Mouse (Mus musculus) embryonic facial prominence, embryonic 14.5 days (tissue): ENCODE data around the gene Evpl. TPM values are rescaled to one million over a fixed set of nuclear protein-coding genes. Genes with fewer than 3 reads are reported as not detected.

Experiments
- ATAC-seq: fragments of 200-750 bp; cut with Nextera tagmentation; 2 replicates; pipeline ENCODE4 v1.8.0; 2017; ENCODE audit warnings: low read depth, moderate number of reproducible peaks, moderate TSS enrichment
- DNase-seq: peaks from one replicate; pipeline ENCODE4 v3.0.0-alpha.2; 2015; ENCODE audit warnings: low spot score
- H3K27ac ChIP-seq: fragments of 300-500 bp; sonication (generic); replicated peaks from 2 replicates; pipeline ENCODE4 v1.5.1; 2014; ENCODE audit warnings: low read depth, mild to moderate bottlenecking, low read length, moderate library complexity
- H3K27me3 ChIP-seq: fragments of 300-500 bp; sonication (generic); replicated peaks from 2 replicates; pipeline ENCODE4 v1.6.1; 2014; ENCODE audit warnings: low read length; ENCODE audit not compliant: control insufficient read depth, insufficient read depth
- H3K36me3 ChIP-seq: fragments of 300-500 bp; sonication (generic); 2 replicates; pipeline ENCODE4 v1.6.1; 2014; ENCODE audit warnings: low read length, mixed read lengths; ENCODE audit not compliant: control insufficient read depth, insufficient read depth
- H3K4me1 ChIP-seq: fragments of 300-500 bp; sonication (generic); 2 replicates; pipeline ENCODE4 v1.6.1; 2014; ENCODE audit warnings: antibody characterized with exemption, low read length; ENCODE audit not compliant: control insufficient read depth, insufficient read depth
- H3K4me2 ChIP-seq: fragments of 300-500 bp; sonication (generic); 2 replicates; pipeline ENCODE4 v1.6.1; 2014; ENCODE audit warnings: low read depth, mild to moderate bottlenecking, low read length, moderate library complexity, mixed read lengths
- H3K4me3 ChIP-seq: fragments of 300-500 bp; sonication (generic); 2 replicates; pipeline ENCODE4 v1.5.1; 2014; ENCODE audit warnings: low read depth, mild to moderate bottlenecking, low read length
- H3K9ac ChIP-seq: fragments of 300-500 bp; sonication (generic); 2 replicates; pipeline ENCODE4 v1.6.1; 2014; ENCODE audit warnings: low read depth, mild to moderate bottlenecking, low read length, moderate library complexity, mixed read lengths
- H3K9me3 ChIP-seq: fragments of 300-500 bp; sonication (generic); 2 replicates; pipeline ENCODE4 v1.6.1; 2016; ENCODE audit warnings: low read length; ENCODE audit not compliant: control insufficient read depth
- WGBS: fragments of 180-500 bp; shearing (Covaris S2); extraction: QIAGEN DNeasy Blood & Tissue Kit; methylation state at CpG from one replicate; pipeline ENCODE4 v1.1.7; 2014; 5-methylcytosine and 5-hydroxymethylcytosine counted together
- polyA plus RNA-seq: library from polyadenylated mRNA; unstranded; fragments of >200 nt; fragmentation: Nextera tagmentation; extraction: Ambion mirVana; gene quantifications from 2 replicates; pipeline ENCODE4 v1.2.1, GENCODE M21; 2014

Evpl gene
- polyA plus RNA-seq, 1 experiment from 2014 or later: 10.1 TPM

- Histone ChIP-seq H3K9ac (no peak overlapping the region), H3K27me3 (no peaks in the 10 kb centered on the region), H3K4me2 (no peak overlapping the region), H3K9me3 (no peaks in the 10 kb centered on the region), H3K4me3 (no peak overlapping the region), H3K4me1 (no peaks in the 10 kb centered on the region), H3K27ac (no peak overlapping the region), H3K36me3 (peaks cover 97% of the 10 kb centered on the region)
- ATAC-seq (no peak), DNase-seq (peak; percentile 22)
- WGBS: 81% methylated on average over 14 of the region's 14 CpGs
Measured at GRCm38 (mm10) chr11:116247502-116248222, 9.8 kb upstream of the Evpl start.

- H3K27me3 ChIP-seq: no peaks in the 10 kb centered on the region
- H3K9ac ChIP-seq: no peak overlapping the region
- DNase-seq (no peak), ATAC-seq (no peak)
- no peak overlapping the region for H3K4me2 ChIP-seq
- H3K36me3 ChIP-seq: peaks cover 76% of the 10 kb centered on the region
- 80% methylated on average over 6 of the region's 6 CpGs for WGBS
- no peak overlapping the region for H3K4me3 ChIP-seq
- H3K4me1 ChIP-seq: no peaks in the 10 kb centered on the region
- H3K9me3 ChIP-seq: no peaks in the 10 kb centered on the region
- H3K27ac ChIP-seq: no peak overlapping the region
Measured at GRCm38 (mm10) chr11:116245616-116246015, 7.7 kb upstream of the Evpl start.

DNA sequence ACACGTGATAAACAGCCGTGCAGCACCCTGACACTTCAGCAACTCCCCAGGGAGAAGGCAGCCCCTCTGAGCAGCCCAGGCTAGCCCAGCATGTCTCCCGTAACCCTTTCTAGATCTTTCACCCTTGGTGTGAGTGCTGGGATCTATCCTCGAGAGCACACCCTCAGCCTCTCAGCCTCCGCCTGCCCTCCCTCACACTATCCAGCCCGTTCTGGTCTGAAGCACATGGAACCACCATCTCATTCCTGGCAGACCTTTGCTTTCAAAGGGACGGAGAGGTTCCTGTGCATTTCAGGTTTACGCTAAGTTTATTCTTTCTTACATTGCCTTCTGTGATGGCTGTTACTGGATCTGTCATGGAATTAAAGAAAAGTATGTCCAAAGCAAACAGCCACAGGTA is 6.7 kb upstream of the Evpl start:
- DNase-seq (no peak), ATAC-seq (no peak)
- WGBS: 78% methylated on average over 8 of the region's 8 CpGs
- H3K4me2 ChIP-seq: no peak overlapping the region
- no peak overlapping the region for H3K9ac ChIP-seq
- H3K4me3 ChIP-seq: no peak overlapping the region
- H3K36me3 ChIP-seq: peaks cover 66% of the 10 kb centered on the region
- H3K27ac ChIP-seq: no peak overlapping the region
- H3K9me3 ChIP-seq: no peaks in the 10 kb centered on the region
- no peaks in the 10 kb centered on the region for H3K4me1 ChIP-seq
- H3K27me3 ChIP-seq: no peaks in the 10 kb centered on the region

GRCm38 (mm10) chr11:116241744-116242235 is 3.9 kb upstream of the Evpl start:
- Histone ChIP-seq H3K4me2 (no peak overlapping the region), H3K36me3 (peaks cover 38% of the 10 kb centered on the region), H3K9me3 (no peaks in the 10 kb centered on the region), H3K27ac (no peak overlapping the region), H3K4me3 (no peak overlapping the region), H3K9ac (0 out of 2 replicates have a peak overlapping the region, but pooled peaks have one; percentile 8), H3K4me1 (no peaks in the 10 kb centered on the region), H3K27me3 (peaks cover 17% of the 10 kb centered on the region)
- DNase-seq (no peak), ATAC-seq (no peak)
- WGBS: 25% methylated on average over 12 of the region's 12 CpGs

DNA sequence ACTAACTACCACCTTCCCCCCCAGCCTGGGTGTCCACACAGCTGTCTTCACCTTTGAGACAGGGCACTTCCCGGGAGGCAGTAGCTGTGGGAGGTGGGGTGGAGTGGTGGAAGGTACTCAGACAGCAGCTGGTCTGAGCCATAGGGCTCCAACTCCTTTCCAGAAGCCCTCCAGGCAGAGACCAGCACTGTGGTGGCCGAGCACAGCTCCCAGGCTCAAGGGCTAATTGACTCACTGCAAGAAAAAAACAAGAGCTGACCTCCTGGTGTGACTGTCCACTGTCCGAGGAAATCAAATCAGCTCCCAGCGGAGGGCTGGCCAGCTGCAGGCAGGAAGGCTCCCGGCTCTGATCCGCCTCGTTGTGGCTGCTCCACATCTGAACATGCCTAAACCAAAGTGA is 1.9 kb upstream of the Evpl start:
- 0 out of 2 replicates have a peak overlapping the region, but pooled peaks have one; percentile 5 for H3K9ac ChIP-seq
- peaks cover 18% of the 10 kb centered on the region for H3K36me3 ChIP-seq
- H3K27ac ChIP-seq: no peak overlapping the region
- no peak overlapping the region for H3K4me3 ChIP-seq
- no peak overlapping the region for H3K4me2 ChIP-seq
- DNase-seq: no peak
- H3K9me3 ChIP-seq: no peaks in the 10 kb centered on the region
- H3K4me1 ChIP-seq: no peaks in the 10 kb centered on the region
- peaks cover 17% of the 10 kb centered on the region for H3K27me3 ChIP-seq
- WGBS: 18% methylated on average over 7 of the region's 7 CpGs
- no peak for ATAC-seq

DNA sequence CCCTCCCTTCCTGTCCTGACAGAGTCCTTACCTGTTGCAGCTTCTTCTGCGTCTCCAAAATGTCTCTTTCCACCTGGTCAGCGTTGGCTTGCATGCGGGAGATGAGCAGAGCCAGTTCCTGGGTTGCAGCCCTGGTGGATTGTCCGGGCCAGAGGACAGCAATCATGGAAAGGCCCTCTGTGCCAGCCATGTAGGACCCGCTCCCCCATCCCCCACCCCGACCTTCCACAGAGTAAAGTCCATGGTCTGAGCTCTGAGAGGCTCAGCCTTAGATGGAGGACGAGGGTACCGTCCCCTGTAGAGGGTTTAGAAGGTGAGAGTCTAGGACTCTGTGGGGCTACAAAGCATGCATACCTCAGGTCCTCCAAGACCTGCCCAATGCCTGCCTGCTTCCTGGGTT is 3.0 kb downstream of the Evpl start:
- no peak for ATAC-seq
- H3K4me2 ChIP-seq: no peak overlapping the region

GRCm38 (mm10) chr11:116232427-116232826 is 5.5 kb downstream of the Evpl start:
- ATAC-seq (no peak; the same call in 1 of the 2 replicates), DNase-seq (no peak)
- Histone ChIP-seq H3K4me1 (no peaks in the 10 kb centered on the region), H3K36me3 (no peaks in the 10 kb centered on the region), H3K4me2 (peak overlapping the region; percentile 24), H3K27me3 (0 out of 2 replicates have a peak, but pooled peaks cover 3% of the 10 kb centered on the region), H3K27ac (no peak overlapping the region), H3K4me3 (0 out of 2 replicates have a peak overlapping the region, but pooled peaks have one; percentile 6), H3K9ac (peak overlapping the region; percentile 30; the same call in 1 of the 2 replicates), H3K9me3 (no peaks in the 10 kb centered on the region)
- WGBS: 37% methylated on average over 12 of the region's 17 CpGs

More for the DNA sequence above, 3.0 kb downstream of the Evpl start:
- no peaks in the 10 kb centered on the region for H3K36me3 ChIP-seq
- no peak overlapping the region for H3K9ac ChIP-seq
- DNase-seq: no peak
- no peak overlapping the region for H3K27ac ChIP-seq
- no peaks in the 10 kb centered on the region for H3K9me3 ChIP-seq
- peaks cover 17% of the 10 kb centered on the region for H3K27me3 ChIP-seq
- no peak overlapping the region for H3K4me3 ChIP-seq
- WGBS: 86% methylated on average over 8 of the region's 8 CpGs
- H3K4me1 ChIP-seq: no peaks in the 10 kb centered on the region

GRCm38 (mm10) chr11:116228699-116229098 is 9.2 kb downstream of the Evpl start:
- peaks cover 3% of the 10 kb centered on the region for H3K27me3 ChIP-seq
- DNase-seq: peak; percentile 38
- 62% methylated on average over 4 of the region's 4 CpGs for WGBS
- no peak overlapping the region for H3K4me3 ChIP-seq
- no peak overlapping the region for H3K9ac ChIP-seq
- no peaks in the 10 kb centered on the region for H3K36me3 ChIP-seq
- H3K27ac ChIP-seq: no peak overlapping the region
- H3K4me1 ChIP-seq: no peaks in the 10 kb centered on the region
- no peaks in the 10 kb centered on the region for H3K9me3 ChIP-seq
- H3K4me2 ChIP-seq: no peak overlapping the region
- no peak for ATAC-seq

GRCm38 (mm10) chr11:116226414-116226813 is 11.5 kb downstream of the Evpl start:
- no peaks in the 10 kb centered on the region for H3K4me1 ChIP-seq
- no peak overlapping the region for H3K9ac ChIP-seq
- DNase-seq: peak; percentile 72
- no peak overlapping the region for H3K4me2 ChIP-seq
- no peak for ATAC-seq
- WGBS: 0% methylated on average over 2 of the region's 2 CpGs
- H3K36me3 ChIP-seq: no peaks in the 10 kb centered on the region
- H3K27ac ChIP-seq: no peak overlapping the region
- peaks cover 6% of the 10 kb centered on the region; the same call in 1 of the 2 replicates for H3K9me3 ChIP-seq
- H3K4me3 ChIP-seq: no peak overlapping the region
- peaks cover 24% of the 10 kb centered on the region for H3K27me3 ChIP-seq
